Mouse (Mus musculus) forebrain, embryonic 16.5 days (tissue): Measurements from ENCODE around the gene Zfp189. TPM values are rescaled to one million over a fixed set of nuclear protein-coding genes. Genes with fewer than 3 reads are reported as not detected.
A peak's percentile ranks its signal among the peaks of the same experiment; 100 is the strongest.
"Not testable (repeated sequence)": the region's sequence is repeated elsewhere in the genome, so short reads cannot be mapped to it uniquely, and the experiment has no call there.

Experiments used
- ATAC-seq: fragments of 200-750 bp; cut with Nextera tagmentation; 2 replicates; pipeline ENCODE4 v1.8.0; 2017; ENCODE audit warnings: mild to moderate bottlenecking, moderate library complexity
- H3K27ac ChIP-seq: fragments of 300-500 bp; sonication (generic); 2 replicates; pipeline ENCODE4 v1.5.1; 2014; ENCODE audit warnings: low read length, control low read depth
- H3K27me3 ChIP-seq: fragments of 300-500 bp; sonication (generic); replicated peaks from 2 replicates; pipeline ENCODE4 v1.6.1; 2014; ENCODE audit warnings: low read length; ENCODE audit not compliant: control insufficient read depth, insufficient read depth
- H3K36me3 ChIP-seq: fragments of 300-500 bp; sonication (generic); 2 replicates; pipeline ENCODE4 v1.6.1; 2014; ENCODE audit not compliant: control insufficient read depth, insufficient read depth
- H3K4me1 ChIP-seq: fragments of 300-500 bp; sonication (generic); replicated peaks from 2 replicates; pipeline ENCODE4 v1.6.1; 2014; ENCODE audit warnings: low read length; ENCODE audit not compliant: control insufficient read depth, insufficient read depth
- H3K4me2 ChIP-seq: fragments of 300-500 bp; sonication (generic); 2 replicates; pipeline ENCODE4 v1.6.1; 2014; ENCODE audit warnings: mild to moderate bottlenecking, low read length, control low read depth
- H3K4me3 ChIP-seq: fragments of 300-500 bp; sonication (generic); replicated peaks from 2 replicates; pipeline ENCODE4 v1.5.1; 2014; ENCODE audit warnings: mild to moderate bottlenecking, low read length, control low read depth
- H3K9ac ChIP-seq: fragments of 300-500 bp; sonication (generic); replicated peaks from 2 replicates; pipeline ENCODE4 v1.6.1; 2014; ENCODE audit warnings: low read depth, low read length, control low read depth
- H3K9me3 ChIP-seq: fragments of 300-500 bp; sonication (generic); 2 replicates; pipeline ENCODE4 v1.6.1; 2016; ENCODE audit warnings: low read length; ENCODE audit not compliant: control insufficient read depth
- WGBS: fragments of 180-500 bp; shearing (Covaris S2); extraction: QIAGEN DNeasy Blood & Tissue Kit; methylation state at CpG from one replicate; pipeline ENCODE4 v1.1.7; 2014; 5-methylcytosine and 5-hydroxymethylcytosine counted together
- polyA plus RNA-seq: library from polyadenylated mRNA; unstranded; fragments of >200 nt; fragmentation: Nextera tagmentation; extraction: Ambion mirVana; gene quantifications from 2 replicates; pipeline ENCODE4 v1.2.1, GENCODE M21; 2015

The Zfp189 gene
- polyA plus RNA-seq, 1 experiment from 2014 or later, result 14.9 TPM

GRCm38 (mm10) chr4:49485934-49486650 lies 34.9 kb upstream of the Zfp189 start:
- ATAC-seq, H3K4me2 ChIP-seq, H3K4me1 ChIP-seq, H3K36me3 ChIP-seq, H3K27me3 ChIP-seq, H3K27ac ChIP-seq, H3K4me3 ChIP-seq, H3K9me3 ChIP-seq, H3K9ac ChIP-seq: not testable (repeated sequence)
- WGBS, result 76% methylated on average over 3 of the region's 3 CpGs

- Histone ChIP-seq H3K4me1 (no peaks in the 10 kb centered on the region), H3K36me3 (no peaks in the 10 kb centered on the region), H3K27ac (no peak overlapping the region), H3K4me3 (no peak overlapping the region), H3K4me2 (no peak overlapping the region), H3K27me3 (no peaks in the 10 kb centered on the region), H3K9me3 (no peaks in the 10 kb centered on the region), H3K9ac (no peak overlapping the region)
- ATAC-seq, result no peak
- 90% methylated on average over 1 of the region's 1 CpGs for WGBS
Measured at GRCm38 (mm10) chr4:49503563-49503962, 17.4 kb upstream of the Zfp189 start.

GRCm38 (mm10) chr4:49506386-49506785 lies 14.6 kb upstream of the Zfp189 start, which contains the start of gene Baat:
Gene Baat (minus strand): TSS chr4:49506557.
- no peak within 1 kb of the TSS for H3K4me3 ChIP-seq
- H3K4me1 ChIP-seq, result no peaks in the 10 kb centered on the region
- no peak within 1 kb of the TSS for H3K27ac ChIP-seq
- 84% methylated on average over 3 of the region's 3 CpGs for WGBS
- no peak within 1 kb of the TSS for H3K9ac ChIP-seq
- ATAC-seq, result no peak
- no peaks in the 10 kb centered on the region for H3K9me3 ChIP-seq
- no peaks in the 10 kb centered on the region for H3K27me3 ChIP-seq
- H3K4me2 ChIP-seq, result no peak within 1 kb of the TSS
- H3K36me3 ChIP-seq, result no peaks in the 10 kb centered on the region

GRCm38 (mm10) chr4:49509183-49509582 lies 11.8 kb upstream of the Zfp189 start:
- WGBS, result 89% methylated on average over 2 of the region's 2 CpGs
- H3K4me3 ChIP-seq, result no peak overlapping the region
- no peak for ATAC-seq

GRCm38 (mm10) chr4:49510236-49510835 lies 10.6 kb upstream of the Zfp189 start:
- ATAC-seq, H3K27ac ChIP-seq, H3K4me3 ChIP-seq, H3K27me3 ChIP-seq, H3K4me1 ChIP-seq, H3K9ac ChIP-seq, H3K4me2 ChIP-seq, H3K9me3 ChIP-seq: not testable (repeated sequence)
- 100% methylated on average over 1 of the region's 1 CpGs for WGBS
- H3K36me3 ChIP-seq, result peaks cover 21% of the 10 kb centered on the region

More at GRCm38 (mm10) chr4:49509183-49509582, 11.8 kb upstream of the Zfp189 start:
- Histone ChIP-seq H3K27me3 (no peaks in the 10 kb centered on the region), H3K4me1 (no peaks in the 10 kb centered on the region), H3K9ac (no peak overlapping the region), H3K9me3 (no peaks in the 10 kb centered on the region), H3K27ac (no peak overlapping the region), H3K36me3 (peaks cover 19% of the 10 kb centered on the region), H3K4me2 (no peak overlapping the region)

GRCm38 (mm10) chr4:49512636-49513035 lies 8.3 kb upstream of the Zfp189 start:
- Histone ChIP-seq H3K4me3 (no peak overlapping the region), H3K4me2 (no peak overlapping the region)
- ATAC-seq, result no peak

GRCm38 (mm10) chr4:49514441-49514840 lies 6.5 kb upstream of the Zfp189 start:
- H3K9ac ChIP-seq, result no peak overlapping the region
- H3K4me2 ChIP-seq, result no peak overlapping the region
- H3K4me1 ChIP-seq, result peaks cover 5% of the 10 kb centered on the region
- H3K27ac ChIP-seq, result no peak overlapping the region
- ATAC-seq, result no peak
- H3K4me3 ChIP-seq, result no peak overlapping the region
- H3K9me3 ChIP-seq, result no peaks in the 10 kb centered on the region
- H3K36me3 ChIP-seq, result peaks cover 21% of the 10 kb centered on the region
- WGBS, result 96% methylated on average over 6 of the region's 6 CpGs
- H3K27me3 ChIP-seq, result no peaks in the 10 kb centered on the region

More at GRCm38 (mm10) chr4:49512636-49513035, 8.3 kb upstream of the Zfp189 start:
- WGBS, result 89% methylated on average over 4 of the region's 4 CpGs
- Histone ChIP-seq H3K4me1 (no peaks in the 10 kb centered on the region), H3K27me3 (no peaks in the 10 kb centered on the region), H3K27ac (no peak overlapping the region), H3K9ac (no peak overlapping the region), H3K9me3 (no peaks in the 10 kb centered on the region), H3K36me3 (peaks cover 21% of the 10 kb centered on the region)

GRCm38 (mm10) chr4:49519476-49519875 lies 1.5 kb upstream of the Zfp189 start:
- Histone ChIP-seq H3K36me3 (peaks cover under 1% of the 10 kb centered on the region; the same call in 1 of the 2 replicates), H3K4me3 (no peak overlapping the region), H3K27ac (no peak overlapping the region), H3K27me3 (no peaks in the 10 kb centered on the region), H3K9me3 (no peaks in the 10 kb centered on the region), H3K9ac (no peak overlapping the region), H3K4me2 (no peak overlapping the region), H3K4me1 (peaks cover 16% of the 10 kb centered on the region)
- WGBS, result 79% methylated on average over 5 of the region's 5 CpGs
- no peak for ATAC-seq

GRCm38 (mm10) chr4:49521346-49521745 lies 370 bp downstream of the Zfp189 start:
- Histone ChIP-seq H3K27me3 (no peaks in the 10 kb centered on the region), H3K9ac (peak overlapping the region; percentile 77), H3K4me1 (peaks cover 16% of the 10 kb centered on the region), H3K27ac (0 out of 2 replicates have a peak overlapping the region, but pooled peaks have one; percentile 0), H3K4me3 (peak overlapping the region; percentile 76), H3K4me2 (peak overlapping the region; percentile 78), H3K36me3 (peaks cover 5% of the 10 kb centered on the region), H3K9me3 (no peaks in the 10 kb centered on the region)
- no peak for ATAC-seq
- WGBS, result 0% methylated on average over 17 of the region's 17 CpGs
